Mouse (Mus musculus) midbrain, embryonic 16.5 days (tissue): ENCODE measurements around the gene Atad5. TPM values are rescaled to one million over a fixed set of nuclear protein-coding genes. Genes with fewer than 3 reads are reported as not detected.

Experiments used
- ATAC-seq: fragments of 200-750 bp; cut with Nextera tagmentation; 2 replicates; pipeline ENCODE4 v1.8.0; 2017; ENCODE audit warnings: moderate TSS enrichment
- H3K27ac ChIP-seq: fragments of 300-500 bp; sonication (generic); 2 replicates; pipeline ENCODE4 v1.5.1; 2014; ENCODE audit warnings: mild to moderate bottlenecking, low read length, mixed read lengths
- H3K27me3 ChIP-seq: fragments of 300-500 bp; sonication (generic); 2 replicates; pipeline ENCODE4 v1.6.1; 2014; ENCODE audit warnings: low read depth, low read length, mixed read lengths; ENCODE audit not compliant: control insufficient read depth, insufficient read depth
- H3K36me3 ChIP-seq: fragments of 300-500 bp; sonication (generic); 2 replicates; pipeline ENCODE4 v1.6.1; 2014; ENCODE audit warnings: mild to moderate bottlenecking, low read length, moderate library complexity, mixed read lengths; ENCODE audit not compliant: control insufficient read depth, insufficient read depth
- H3K4me1 ChIP-seq: fragments of 300-500 bp; sonication (generic); 2 replicates; pipeline ENCODE4 v1.6.1; 2014; ENCODE audit warnings: mild to moderate bottlenecking, low read length, mixed read lengths; ENCODE audit not compliant: control insufficient read depth, insufficient read depth
- H3K4me2 ChIP-seq: fragments of 300-500 bp; sonication (generic); 2 replicates; pipeline ENCODE4 v1.6.1; 2014; ENCODE audit warnings: mild to moderate bottlenecking, low read length, mixed read lengths
- H3K4me3 ChIP-seq: fragments of 300-500 bp; sonication (generic); 2 replicates; pipeline ENCODE4 v1.5.1; 2014; ENCODE audit warnings: low read depth, mild to moderate bottlenecking, low read length, moderate library complexity, mixed read lengths
- H3K9ac ChIP-seq: fragments of 300-500 bp; sonication (generic); 2 replicates; pipeline ENCODE4 v1.6.1; 2014; ENCODE audit warnings: low read depth, low read length, mixed read lengths
- H3K9me3 ChIP-seq: fragments of 300-500 bp; sonication (generic); replicated peaks from 2 replicates; pipeline ENCODE4 v1.6.1; 2014; ENCODE audit warnings: mild to moderate bottlenecking, low read length, mixed read lengths; ENCODE audit not compliant: control insufficient read depth, poor library complexity, severe bottlenecking
- WGBS: fragments of 180-500 bp; shearing (Covaris S2); extraction: QIAGEN DNeasy Blood & Tissue Kit; methylation state at CpG from one replicate; pipeline ENCODE4 v1.1.7; 2014; 5-methylcytosine and 5-hydroxymethylcytosine counted together
- polyA plus RNA-seq: library from polyadenylated mRNA; unstranded; fragments of >200 nt; fragmentation: Nextera tagmentation; extraction: Ambion mirVana; gene quantifications from 2 replicates; pipeline ENCODE4 v1.2.1, GENCODE M21; 2015

The Atad5 gene
- polyA plus RNA-seq, result 4.3 and 5.1 TPM in 2 replicates

GRCm38 (mm10) chr11:80088917-80089816, at the start of gene Atad5:
Atad5 (plus strand) TSS chr11:80089400.
- peak within 1 kb of the TSS; percentile 100 for H3K4me3 ChIP-seq
- peak within 1 kb of the TSS; percentile 97 for H3K4me2 ChIP-seq
- no peaks in the 10 kb centered on the region for H3K9me3 ChIP-seq
- peak within 1 kb of the TSS; percentile 92 for H3K9ac ChIP-seq
- ATAC-seq, result peak; percentile 73
- no peaks in the 10 kb centered on the region for H3K27me3 ChIP-seq
- H3K27ac ChIP-seq, result no peak within 1 kb of the TSS; the same call in 1 of the 2 replicates
- no peaks in the 10 kb centered on the region for H3K36me3 ChIP-seq
- peaks cover 8% of the 10 kb centered on the region for H3K4me1 ChIP-seq
- WGBS, result 5% methylated on average over 57 of the region's 57 CpGs

DNA sequence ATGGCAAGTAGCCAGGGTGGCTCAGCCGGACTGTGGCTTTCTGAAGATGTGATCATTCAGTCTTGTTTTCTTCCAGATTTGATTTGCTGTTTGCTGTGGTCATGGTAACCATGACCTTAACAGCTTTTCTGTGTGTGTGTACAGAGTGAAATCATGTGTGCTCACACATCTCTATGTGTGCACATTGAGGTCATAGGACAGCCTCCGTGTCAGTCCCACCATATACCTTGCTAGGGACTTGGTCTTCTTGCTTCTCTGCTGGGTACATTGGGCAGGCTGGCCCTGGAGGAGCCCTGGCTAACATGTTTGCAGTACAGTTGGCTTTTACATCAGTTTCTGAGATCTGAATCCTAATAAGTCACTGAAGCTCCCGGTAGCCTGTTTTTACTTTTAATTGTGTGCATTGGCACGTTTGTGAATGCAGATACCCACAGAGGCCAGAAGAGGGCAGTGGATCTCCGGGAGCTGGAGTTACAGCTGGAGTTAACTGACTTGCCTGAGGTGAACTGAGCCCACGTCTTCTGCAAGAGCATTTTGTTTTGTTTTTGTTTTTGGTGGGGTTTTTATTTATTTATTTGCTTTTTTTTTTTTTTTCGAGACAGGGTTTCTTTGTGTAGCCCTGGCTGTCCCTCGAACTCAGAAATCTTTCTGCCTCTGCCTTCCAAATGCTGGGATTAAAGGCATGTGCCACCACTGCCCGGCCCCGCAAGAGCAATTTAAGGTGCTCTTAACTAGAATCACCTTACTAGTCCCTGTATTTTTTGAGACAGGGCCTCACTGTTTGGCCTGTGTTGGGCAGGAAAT, 46.4 kb upstream of the Atad5 start:
- Histone ChIP-seq H3K27me3 (no peaks in the 10 kb centered on the region), H3K9ac (no peak overlapping the region), H3K9me3 (no peaks in the 10 kb centered on the region), H3K36me3 (no peaks in the 10 kb centered on the region), H3K4me2 (no peak overlapping the region), H3K27ac (no peak overlapping the region), H3K4me1 (no peaks in the 10 kb centered on the region), H3K4me3 (no peak overlapping the region)
- ATAC-seq, result no peak
- WGBS, result 55% methylated on average over 10 of the region's 10 CpGs

GRCm38 (mm10) chr11:80043419-80043817, 45.8 kb upstream of the Atad5 start:
- H3K4me2 ChIP-seq, result no peak overlapping the region
- 91% methylated on average over 8 of the region's 8 CpGs for WGBS
- no peak overlapping the region for H3K9ac ChIP-seq

DNA sequence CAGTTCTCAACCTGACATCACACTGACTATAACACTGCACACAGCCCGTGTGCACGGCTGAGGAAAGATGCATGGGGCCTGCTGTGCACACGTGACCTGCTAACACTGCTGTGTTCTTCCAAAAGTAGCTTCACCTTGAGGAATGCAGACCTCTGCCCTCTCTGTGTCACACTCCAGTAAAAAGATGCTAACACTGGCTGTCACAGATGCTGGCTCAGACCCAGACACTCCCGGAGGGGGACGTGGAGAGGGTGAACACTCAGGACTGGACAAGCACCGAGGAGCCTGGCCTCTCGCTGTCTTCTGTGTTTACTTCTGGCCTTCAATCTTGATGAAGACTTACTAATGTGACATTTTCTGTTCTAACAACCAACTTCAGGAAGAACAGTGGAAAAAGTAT, 42.3 kb upstream of the Atad5 start:
- H3K4me3 ChIP-seq, result no peak overlapping the region
- H3K9me3 ChIP-seq, result no peaks in the 10 kb centered on the region
- H3K4me1 ChIP-seq, result no peaks in the 10 kb centered on the region
- WGBS, result 89% methylated on average over 7 of the region's 7 CpGs
- H3K27me3 ChIP-seq, result no peaks in the 10 kb centered on the region
- no peak overlapping the region for H3K9ac ChIP-seq
- H3K27ac ChIP-seq, result no peak overlapping the region
- no peak overlapping the region for H3K4me2 ChIP-seq
- no peak for ATAC-seq
- no peaks in the 10 kb centered on the region for H3K36me3 ChIP-seq

More at GRCm38 (mm10) chr11:80043419-80043817, 45.8 kb upstream of the Atad5 start:
- Histone ChIP-seq H3K4me1 (no peaks in the 10 kb centered on the region), H3K27ac (no peak overlapping the region), H3K27me3 (no peaks in the 10 kb centered on the region), H3K36me3 (no peaks in the 10 kb centered on the region), H3K4me3 (no peak overlapping the region), H3K9me3 (no peaks in the 10 kb centered on the region)
- ATAC-seq, result no peak

DNA sequence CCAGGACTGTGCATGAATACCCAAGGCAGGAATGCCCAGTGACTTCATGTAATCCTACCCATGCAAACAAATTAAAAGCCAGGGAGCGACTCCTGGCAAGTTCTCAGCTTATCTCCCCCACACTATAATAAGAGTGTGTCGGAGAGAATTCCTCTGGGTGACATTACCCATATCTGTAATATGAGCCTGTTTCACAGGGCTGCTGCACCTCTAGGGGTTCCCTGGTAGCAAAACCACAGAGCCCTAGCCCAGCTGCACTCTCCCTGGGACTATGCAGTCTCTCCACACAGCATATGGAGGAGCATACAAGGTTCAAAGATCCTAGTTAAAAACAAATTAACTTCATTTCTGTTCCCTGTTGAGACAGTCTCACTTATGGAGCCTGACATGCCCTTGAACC, 39.1 kb upstream of the Atad5 start:
- H3K4me2 ChIP-seq, result no peak overlapping the region
- no peaks in the 10 kb centered on the region for H3K36me3 ChIP-seq
- H3K27ac ChIP-seq, result no peak overlapping the region
- no peak overlapping the region for H3K9ac ChIP-seq
- no peaks in the 10 kb centered on the region for H3K9me3 ChIP-seq
- no peaks in the 10 kb centered on the region for H3K27me3 ChIP-seq
- H3K4me3 ChIP-seq, result no peak overlapping the region
- 79% methylated on average over 2 of the region's 2 CpGs for WGBS
- H3K4me1 ChIP-seq, result no peaks in the 10 kb centered on the region
- ATAC-seq, result no peak

- Histone ChIP-seq H3K4me3 (no peak overlapping the region), H3K4me2 (no peak overlapping the region), H3K27ac (no peak overlapping the region), H3K36me3 (peaks cover 3% of the 10 kb centered on the region; the same call in 1 of the 2 replicates), H3K27me3 (no peaks in the 10 kb centered on the region), H3K9me3 (no peaks in the 10 kb centered on the region), H3K4me1 (no peaks in the 10 kb centered on the region), H3K9ac (no peak overlapping the region)
- ATAC-seq, result no peak
- 78% methylated on average over 7 of the region's 7 CpGs for WGBS
These were observed 36.7 kb upstream of the Atad5 start for GRCm38 (mm10) chr11:80052456-80052855.

DNA sequence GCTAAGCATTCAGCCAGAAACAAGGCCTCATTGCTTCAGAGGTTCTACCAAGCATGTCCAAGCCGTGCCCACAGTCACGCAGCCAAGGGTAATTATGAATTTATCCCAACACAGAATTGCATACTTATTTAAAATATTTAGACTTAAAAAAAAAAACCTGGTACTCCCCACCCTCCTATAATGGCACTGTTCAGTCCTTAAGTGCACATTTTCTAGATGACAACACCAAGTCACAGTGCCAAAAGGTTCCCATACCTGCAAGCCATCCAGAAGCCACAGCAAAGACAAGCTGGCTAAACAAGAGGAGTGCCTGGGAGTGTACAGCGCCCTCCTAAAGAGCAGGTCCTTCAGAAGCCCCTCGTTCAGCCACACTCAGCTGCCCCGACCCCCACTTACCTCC, 36.0 kb upstream of the Atad5 start:
- Histone ChIP-seq H3K9me3 (no peaks in the 10 kb centered on the region), H3K36me3 (peaks cover 3% of the 10 kb centered on the region; the same call in 1 of the 2 replicates), H3K4me3 (no peak overlapping the region), H3K27me3 (no peaks in the 10 kb centered on the region), H3K4me1 (no peaks in the 10 kb centered on the region), H3K4me2 (no peak overlapping the region), H3K27ac (no peak overlapping the region), H3K9ac (no peak overlapping the region)
- no peak for ATAC-seq
- WGBS, result 90% methylated on average over 5 of the region's 5 CpGs

DNA sequence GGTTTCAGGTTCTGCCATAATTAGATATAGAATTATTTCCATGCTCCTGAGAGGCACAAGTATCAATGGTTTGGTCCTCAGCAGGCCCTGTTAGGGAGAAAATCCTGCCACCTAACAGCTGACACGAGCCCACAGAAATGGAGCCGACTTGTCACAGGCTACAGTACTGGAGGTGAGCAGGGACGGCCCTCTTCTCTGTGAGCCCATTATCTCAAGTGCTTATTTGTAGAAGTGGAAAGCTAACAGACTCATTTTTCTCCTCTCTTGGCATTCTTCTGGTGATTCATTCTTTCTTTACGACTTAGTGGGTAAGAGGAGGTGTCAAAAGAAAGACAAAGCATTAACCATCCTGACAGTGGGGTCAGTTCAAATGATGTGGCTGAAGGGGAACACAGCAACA, 34.5 kb upstream of the Atad5 start:
- Histone ChIP-seq H3K9ac (no peak overlapping the region), H3K4me1 (no peaks in the 10 kb centered on the region), H3K27me3 (no peaks in the 10 kb centered on the region), H3K36me3 (peaks cover 3% of the 10 kb centered on the region; the same call in 1 of the 2 replicates), H3K4me3 (no peak overlapping the region), H3K4me2 (no peak overlapping the region), H3K9me3 (no peaks in the 10 kb centered on the region), H3K27ac (no peak overlapping the region)
- ATAC-seq, result no peak
- 83% methylated on average over 4 of the region's 4 CpGs for WGBS

GRCm38 (mm10) chr11:80056141-80056540, 33.1 kb upstream of the Atad5 start:
- Histone ChIP-seq H3K9ac (no peak overlapping the region), H3K4me3 (no peak overlapping the region), H3K27me3 (no peaks in the 10 kb centered on the region), H3K36me3 (peaks cover 3% of the 10 kb centered on the region; the same call in 1 of the 2 replicates), H3K4me1 (no peaks in the 10 kb centered on the region), H3K4me2 (no peak overlapping the region), H3K9me3 (no peaks in the 10 kb centered on the region), H3K27ac (no peak overlapping the region)
- ATAC-seq, result no peak
- WGBS, result 88% methylated on average over 9 of the region's 9 CpGs
